Mouse (Mus musculus) embryonic facial prominence, embryonic 14.5 days (tissue): Measurements from ENCODE around the gene Gjc2. TPM values are rescaled to one million over a fixed set of nuclear protein-coding genes. Genes with fewer than 3 reads are reported as not detected.

Experiments used
- ATAC-seq: fragments of 200-750 bp; cut with Nextera tagmentation; 2 replicates; pipeline ENCODE4 v1.8.0; 2017; ENCODE audit warnings: low read depth, moderate number of reproducible peaks, moderate TSS enrichment
- DNase-seq: peaks from one replicate; pipeline ENCODE4 v3.0.0-alpha.2; 2015; ENCODE audit warnings: low spot score
- H3K27ac ChIP-seq: fragments of 300-500 bp; sonication (generic); replicated peaks from 2 replicates; pipeline ENCODE4 v1.5.1; 2014; ENCODE audit warnings: low read depth, mild to moderate bottlenecking, low read length, moderate library complexity
- H3K27me3 ChIP-seq: fragments of 300-500 bp; sonication (generic); replicated peaks from 2 replicates; pipeline ENCODE4 v1.6.1; 2014; ENCODE audit warnings: low read length; ENCODE audit not compliant: control insufficient read depth, insufficient read depth
- H3K36me3 ChIP-seq: fragments of 300-500 bp; sonication (generic); 2 replicates; pipeline ENCODE4 v1.6.1; 2014; ENCODE audit warnings: low read length, mixed read lengths; ENCODE audit not compliant: control insufficient read depth, insufficient read depth
- H3K4me1 ChIP-seq: fragments of 300-500 bp; sonication (generic); 2 replicates; pipeline ENCODE4 v1.6.1; 2014; ENCODE audit warnings: antibody characterized with exemption, low read length; ENCODE audit not compliant: control insufficient read depth, insufficient read depth
- H3K4me2 ChIP-seq: fragments of 300-500 bp; sonication (generic); 2 replicates; pipeline ENCODE4 v1.6.1; 2014; ENCODE audit warnings: low read depth, mild to moderate bottlenecking, low read length, moderate library complexity, mixed read lengths
- H3K4me3 ChIP-seq: fragments of 300-500 bp; sonication (generic); 2 replicates; pipeline ENCODE4 v1.5.1; 2014; ENCODE audit warnings: low read depth, mild to moderate bottlenecking, low read length
- H3K9ac ChIP-seq: fragments of 300-500 bp; sonication (generic); 2 replicates; pipeline ENCODE4 v1.6.1; 2014; ENCODE audit warnings: low read depth, mild to moderate bottlenecking, low read length, moderate library complexity, mixed read lengths
- H3K9me3 ChIP-seq: fragments of 300-500 bp; sonication (generic); 2 replicates; pipeline ENCODE4 v1.6.1; 2016; ENCODE audit warnings: low read length; ENCODE audit not compliant: control insufficient read depth
- WGBS: fragments of 180-500 bp; shearing (Covaris S2); extraction: QIAGEN DNeasy Blood & Tissue Kit; methylation state at CpG from one replicate; pipeline ENCODE4 v1.1.7; 2014; 5-methylcytosine and 5-hydroxymethylcytosine counted together
- polyA plus RNA-seq: library from polyadenylated mRNA; unstranded; fragments of >200 nt; fragmentation: Nextera tagmentation; extraction: Ambion mirVana; gene quantifications from 2 replicates; pipeline ENCODE4 v1.2.1, GENCODE M21; 2014

Gjc2 gene
- 0.29 and 0.60 TPM in 2 replicates for polyA plus RNA-seq

DNA sequence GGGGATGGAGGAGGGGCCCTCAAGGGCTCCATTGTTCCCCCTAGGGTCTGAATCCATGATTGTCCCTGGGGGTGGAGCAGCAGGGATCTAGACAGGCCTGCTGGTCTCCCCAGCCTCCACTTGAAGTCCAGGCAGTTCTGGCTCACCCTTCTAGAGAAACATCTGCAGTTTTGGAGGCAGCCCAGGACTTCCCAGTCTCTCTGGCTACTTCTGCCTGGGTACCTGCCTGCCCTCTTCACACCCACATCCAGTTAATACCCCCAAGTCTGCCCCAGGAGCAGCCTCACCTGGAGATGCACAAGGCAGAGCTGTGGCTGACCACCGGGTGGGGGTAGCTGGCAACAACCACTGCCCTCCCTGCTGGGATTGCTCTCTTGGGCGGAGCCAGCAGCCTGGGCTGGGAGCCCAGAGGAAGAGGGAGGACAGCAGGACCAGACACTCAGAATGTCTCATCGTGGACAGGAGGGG, at the start of gene Gjc2:
Gjc2 (minus strand) TSS at position 350 of the 468 bp plus-strand sequence.
- 15% methylated on average over 2 of the region's 3 CpGs for WGBS
- H3K36me3 ChIP-seq: peaks cover 36% of the 10 kb centered on the region
- no peak for ATAC-seq

DNA sequence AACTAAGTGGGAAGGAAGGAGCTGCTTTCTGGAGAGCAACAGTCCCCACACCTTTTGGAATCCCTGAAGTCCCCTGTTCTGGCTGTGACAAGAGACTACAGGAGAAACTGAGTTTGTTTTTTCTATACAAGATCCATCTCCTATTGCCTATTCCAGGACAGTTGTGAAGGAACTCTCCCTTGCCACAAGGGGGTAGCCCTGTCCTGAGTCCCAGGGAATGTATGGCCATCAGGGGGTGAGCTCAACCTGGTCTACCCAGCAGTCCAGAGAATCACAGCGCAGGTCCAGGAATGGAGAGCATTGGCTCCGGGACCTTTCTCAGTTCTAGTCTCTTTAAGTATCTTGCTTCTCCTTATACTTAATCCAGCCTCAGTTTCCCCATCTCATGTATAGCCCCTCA, 49.8 kb upstream of the Gjc2 start:
- H3K27ac ChIP-seq: no peak overlapping the region
- peaks cover 5% of the 10 kb centered on the region; the same call in 1 of the 2 replicates for H3K4me1 ChIP-seq
- no peaks in the 10 kb centered on the region for H3K27me3 ChIP-seq
- no peaks in the 10 kb centered on the region for H3K9me3 ChIP-seq
- DNase-seq (no peak), ATAC-seq (no peak)
- no peak overlapping the region for H3K4me2 ChIP-seq
- H3K9ac ChIP-seq: no peak overlapping the region
- WGBS: 54% methylated on average over 2 of the region's 2 CpGs
- no peak overlapping the region for H3K4me3 ChIP-seq
- H3K36me3 ChIP-seq: no peaks in the 10 kb centered on the region

More for the DNA sequence above, at the start of gene Gjc2:
- no peak for DNase-seq
- Histone ChIP-seq H3K4me2 (no peak within 1 kb of the TSS), H3K9me3 (no peaks in the 10 kb centered on the region), H3K4me3 (no peak within 1 kb of the TSS), H3K9ac (no peak within 1 kb of the TSS), H3K27ac (no peak within 1 kb of the TSS), H3K27me3 (peaks cover 21% of the 10 kb centered on the region), H3K4me1 (no peaks in the 10 kb centered on the region)

DNA sequence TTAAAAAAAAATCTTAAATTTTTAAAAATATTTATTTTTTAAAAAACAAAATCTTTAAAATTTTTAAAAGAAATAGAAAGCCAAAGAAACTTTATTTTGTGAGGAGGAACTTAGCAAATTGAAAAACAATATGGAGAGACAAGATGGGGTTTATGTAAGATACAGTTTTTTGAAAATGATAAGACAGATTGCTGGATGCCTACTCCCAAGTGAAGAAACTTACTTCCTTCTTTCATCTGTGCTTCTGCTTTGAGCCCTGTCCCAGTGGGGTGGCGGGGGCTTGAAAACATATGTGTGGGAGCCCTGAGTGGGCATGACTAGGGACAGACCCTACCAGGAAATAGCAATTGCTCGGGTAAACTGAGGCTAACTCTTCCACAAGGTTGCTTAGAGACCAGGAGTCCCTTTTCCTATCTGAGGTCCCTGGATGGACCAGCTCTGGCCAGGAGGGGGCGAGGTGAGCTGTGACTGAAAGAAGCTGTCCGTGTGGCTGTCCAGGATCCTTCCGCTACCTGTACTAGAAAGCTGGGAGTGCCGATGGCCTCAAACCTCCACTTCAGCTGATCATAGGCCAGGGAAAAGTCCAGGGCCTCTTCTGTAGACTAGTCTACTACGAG, 47.2 kb upstream of the Gjc2 start:
- WGBS: 16% methylated on average over 7 of the region's 7 CpGs
- no peak for ATAC-seq
- peak; percentile 56 for DNase-seq
- H3K27ac ChIP-seq: no peak overlapping the region
- no peaks in the 10 kb centered on the region for H3K9me3 ChIP-seq
- H3K36me3 ChIP-seq: no peaks in the 10 kb centered on the region
- H3K4me1 ChIP-seq: peaks cover 20% of the 10 kb centered on the region
- H3K9ac ChIP-seq: no peak overlapping the region
- H3K27me3 ChIP-seq: no peaks in the 10 kb centered on the region
- no peak overlapping the region for H3K4me3 ChIP-seq
- H3K4me2 ChIP-seq: no peak overlapping the region

DNA sequence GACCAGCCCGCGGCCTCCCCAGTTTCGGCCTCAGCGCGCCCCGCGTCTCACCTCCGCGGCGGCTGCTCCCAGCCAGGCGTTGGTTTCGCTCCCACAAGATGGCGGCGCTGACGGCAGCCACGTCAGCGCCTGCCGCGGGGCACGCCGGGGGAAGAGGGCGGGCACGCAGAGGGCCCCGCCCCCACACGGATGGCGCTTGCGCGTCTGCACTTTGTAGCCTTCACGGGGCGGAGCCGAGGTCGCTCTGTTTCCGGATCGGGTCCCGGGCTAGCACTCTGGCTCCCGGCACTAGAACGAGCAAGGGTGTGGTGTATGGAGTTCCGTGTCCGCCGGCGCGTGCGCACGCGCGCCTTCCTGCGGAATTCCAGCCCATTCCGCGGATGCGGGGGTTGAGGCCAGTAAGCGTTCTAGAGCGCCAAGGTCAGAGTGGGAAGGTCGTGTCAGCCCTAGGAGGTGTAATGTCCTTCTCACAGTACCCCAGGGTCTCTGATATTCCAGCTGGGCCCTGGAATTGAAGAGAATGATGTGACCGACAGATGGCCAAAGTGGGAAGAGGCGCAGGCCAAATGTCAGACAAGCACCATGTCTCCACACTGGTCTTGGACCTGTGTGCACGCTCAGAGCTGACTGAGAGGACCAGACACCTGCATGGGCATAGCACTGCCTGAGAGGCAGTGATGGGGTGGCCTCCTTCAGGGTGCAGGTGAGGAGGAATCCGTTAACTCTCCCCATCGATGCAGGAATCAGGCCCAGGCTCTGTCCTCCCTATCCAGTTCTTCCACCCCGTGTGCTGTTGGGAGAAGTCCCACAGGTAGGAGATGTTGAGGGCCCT, 45.3 kb upstream of the Gjc2 start, which contains the start of gene Arf1:
Arf1 (minus strand) TSS at position 149 of the 832 bp plus-strand sequence.
- Histone ChIP-seq H3K4me3 (peak within 1 kb of the TSS; percentile 100), H3K9me3 (no peaks in the 10 kb centered on the region), H3K4me1 (peaks cover 36% of the 10 kb centered on the region), H3K9ac (peak within 1 kb of the TSS; percentile 100), H3K36me3 (peaks cover 3% of the 10 kb centered on the region; the same call in 1 of the 2 replicates), H3K27ac (peak within 1 kb of the TSS; percentile 97), H3K4me2 (peak within 1 kb of the TSS; percentile 82), H3K27me3 (no peaks in the 10 kb centered on the region)
- 6% methylated on average over 45 of the region's 59 CpGs for WGBS
- peak; percentile 95 for ATAC-seq
- DNase-seq: peak; percentile 97

DNA sequence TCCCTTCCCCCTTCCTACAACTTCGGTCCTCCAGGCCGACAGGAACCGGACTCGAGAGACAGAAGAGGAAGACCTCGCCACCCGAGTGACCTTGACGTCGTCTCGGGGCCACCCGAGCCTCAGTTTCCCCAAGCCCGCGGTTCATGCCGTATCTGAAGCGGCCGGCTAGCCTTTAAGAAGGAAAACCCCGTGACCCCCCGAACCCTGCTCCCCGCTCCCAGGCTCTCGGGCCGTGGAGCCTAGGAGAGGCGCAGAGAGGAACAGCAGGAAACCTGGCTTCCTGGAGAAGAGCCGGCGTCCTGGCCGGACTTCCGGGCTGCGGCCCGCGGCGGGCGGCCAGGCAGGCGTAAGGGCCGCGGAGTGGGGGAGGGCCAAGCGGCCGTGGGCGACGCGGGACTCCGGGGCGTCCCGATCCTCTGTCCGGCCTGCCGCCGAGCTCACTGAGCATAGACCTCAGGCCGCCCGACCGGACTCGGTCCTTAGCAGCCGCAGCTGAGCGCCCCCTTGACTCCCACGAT, 44.6 kb upstream of the Gjc2 start:
- Histone ChIP-seq H3K36me3 (peaks cover 3% of the 10 kb centered on the region; the same call in 1 of the 2 replicates), H3K27me3 (no peaks in the 10 kb centered on the region), H3K9ac (peak overlapping the region; percentile 100), H3K9me3 (no peaks in the 10 kb centered on the region), H3K27ac (peak overlapping the region; percentile 97), H3K4me3 (peak overlapping the region; percentile 100), H3K4me2 (peak overlapping the region; percentile 82), H3K4me1 (peaks cover 37% of the 10 kb centered on the region)
- 1% methylated on average over 36 of the region's 51 CpGs for whole genome bisulfite sequencing
- peak; percentile 73 for ATAC-seq
- peak; percentile 50 for DNase-seq

DNA sequence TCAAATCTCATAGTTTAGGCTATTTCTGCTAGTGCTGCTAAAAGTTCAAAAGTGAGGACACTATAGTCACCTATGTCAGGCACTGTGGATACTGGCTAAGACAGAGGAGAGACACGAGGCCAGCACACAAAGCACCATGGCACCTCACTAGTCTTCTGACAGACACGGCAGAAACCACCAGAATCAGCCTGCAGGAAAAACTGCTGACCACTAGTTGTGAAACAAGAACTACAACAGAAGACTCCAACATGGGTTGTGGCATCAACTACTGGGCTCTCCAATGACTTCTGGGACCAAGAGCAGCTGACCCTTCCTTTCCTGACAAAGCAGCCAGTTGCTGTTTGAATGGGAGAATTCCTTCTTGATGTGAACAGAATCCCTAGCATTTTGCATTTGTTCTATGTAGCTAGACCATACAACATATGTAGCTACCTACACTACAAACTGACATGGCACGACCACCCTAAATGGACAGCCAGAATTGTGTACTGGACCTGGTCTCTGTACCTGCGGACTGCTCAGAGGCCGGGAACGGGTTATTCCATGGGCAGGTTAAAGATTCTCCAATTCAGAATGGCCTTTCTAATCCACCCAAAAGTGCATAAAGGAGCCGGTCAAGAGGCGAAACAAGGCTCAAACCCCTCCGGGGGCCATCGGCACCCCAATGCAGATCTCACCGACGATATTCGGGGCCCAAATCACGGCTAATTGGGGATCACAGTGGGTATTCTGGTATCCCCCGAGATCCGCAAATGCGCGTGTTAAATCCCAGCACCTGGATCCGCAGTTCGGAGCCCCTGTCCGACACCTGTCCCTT, 44.0 kb upstream of the Gjc2 start:
- H3K4me1 ChIP-seq: peaks cover 37% of the 10 kb centered on the region
- peaks cover 3% of the 10 kb centered on the region; the same call in 1 of the 2 replicates for H3K36me3 ChIP-seq
- H3K9ac ChIP-seq: peak overlapping the region; percentile 100
- no peak for DNase-seq
- H3K4me2 ChIP-seq: peak overlapping the region; percentile 82
- H3K4me3 ChIP-seq: peak overlapping the region; percentile 100
- no peak for ATAC-seq
- peak overlapping the region; percentile 97 for H3K27ac ChIP-seq
- H3K27me3 ChIP-seq: no peaks in the 10 kb centered on the region
- 5% methylated on average over 21 of the region's 21 CpGs for WGBS
- no peaks in the 10 kb centered on the region for H3K9me3 ChIP-seq

DNA sequence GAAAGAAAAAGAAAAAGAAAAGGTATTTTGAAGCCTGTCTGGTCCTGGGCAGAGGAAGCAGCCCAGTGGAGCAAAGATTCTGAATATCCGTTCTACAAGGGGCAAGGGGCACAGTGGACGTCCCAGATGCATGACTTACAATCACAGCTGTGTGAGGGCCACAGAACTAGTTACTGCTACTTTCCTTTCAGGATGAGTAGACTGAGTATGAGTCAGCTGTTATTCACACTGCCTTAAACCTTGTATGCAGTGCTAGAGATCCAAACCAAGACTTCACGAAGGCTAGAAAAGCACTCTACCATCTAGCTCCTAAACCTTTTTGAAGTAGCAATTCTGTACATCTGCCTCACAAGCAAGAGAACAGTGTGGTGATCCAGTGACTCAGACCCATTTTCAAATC, 43.2 kb upstream of the Gjc2 start:
- H3K4me1 ChIP-seq: peaks cover 37% of the 10 kb centered on the region
- no peaks in the 10 kb centered on the region for H3K9me3 ChIP-seq
- peak overlapping the region; percentile 100 for H3K9ac ChIP-seq
- peaks cover 3% of the 10 kb centered on the region; the same call in 1 of the 2 replicates for H3K36me3 ChIP-seq
- DNase-seq (no peak), ATAC-seq (no peak)
- H3K4me2 ChIP-seq: peak overlapping the region; percentile 82
- no peak overlapping the region; the same call in 1 of the 2 replicates for H3K27ac ChIP-seq
- peak overlapping the region; percentile 100 for H3K4me3 ChIP-seq
- 38% methylated on average over 3 of the region's 3 CpGs for WGBS
- no peaks in the 10 kb centered on the region for H3K27me3 ChIP-seq

DNA sequence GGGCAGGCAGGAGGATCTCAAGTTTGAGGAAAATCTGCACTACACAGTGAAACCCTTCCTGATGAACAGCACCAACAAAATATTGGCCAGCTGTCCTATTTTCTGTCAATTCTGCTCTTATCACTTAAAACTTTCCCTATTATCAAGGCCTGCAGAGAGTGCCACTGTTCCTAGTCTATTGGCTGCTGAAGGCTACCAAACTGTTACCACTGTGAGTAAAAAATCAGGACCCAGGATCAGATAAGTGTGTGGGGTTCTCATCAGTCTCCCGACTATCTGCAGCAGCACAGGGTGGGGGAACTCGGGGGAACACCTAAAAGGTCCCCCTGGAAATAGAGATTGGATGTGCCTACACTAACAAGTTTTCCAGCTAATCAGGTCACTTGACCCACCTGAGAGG, 42.2 kb upstream of the Gjc2 start:
- peaks cover 10% of the 10 kb centered on the region; the same call in 1 of the 2 replicates for H3K36me3 ChIP-seq
- H3K4me2 ChIP-seq: peak overlapping the region; percentile 82
- DNase-seq (no peak), ATAC-seq (no peak)
- no peak overlapping the region; the same call in 1 of the 2 replicates for H3K9ac ChIP-seq
- H3K27me3 ChIP-seq: no peaks in the 10 kb centered on the region
- H3K4me1 ChIP-seq: peaks cover 41% of the 10 kb centered on the region
- peak overlapping the region; percentile 100 for H3K4me3 ChIP-seq
- H3K27ac ChIP-seq: no peak overlapping the region
- no peaks in the 10 kb centered on the region for H3K9me3 ChIP-seq
- 67% methylated on average over 2 of the region's 2 CpGs for WGBS
